Mouse (Mus musculus): ENCODE measurements around the gene As3mt.
A peak's percentile ranks its signal among the peaks of the same experiment; 100 is the strongest.

Gene As3mt

DNA sequence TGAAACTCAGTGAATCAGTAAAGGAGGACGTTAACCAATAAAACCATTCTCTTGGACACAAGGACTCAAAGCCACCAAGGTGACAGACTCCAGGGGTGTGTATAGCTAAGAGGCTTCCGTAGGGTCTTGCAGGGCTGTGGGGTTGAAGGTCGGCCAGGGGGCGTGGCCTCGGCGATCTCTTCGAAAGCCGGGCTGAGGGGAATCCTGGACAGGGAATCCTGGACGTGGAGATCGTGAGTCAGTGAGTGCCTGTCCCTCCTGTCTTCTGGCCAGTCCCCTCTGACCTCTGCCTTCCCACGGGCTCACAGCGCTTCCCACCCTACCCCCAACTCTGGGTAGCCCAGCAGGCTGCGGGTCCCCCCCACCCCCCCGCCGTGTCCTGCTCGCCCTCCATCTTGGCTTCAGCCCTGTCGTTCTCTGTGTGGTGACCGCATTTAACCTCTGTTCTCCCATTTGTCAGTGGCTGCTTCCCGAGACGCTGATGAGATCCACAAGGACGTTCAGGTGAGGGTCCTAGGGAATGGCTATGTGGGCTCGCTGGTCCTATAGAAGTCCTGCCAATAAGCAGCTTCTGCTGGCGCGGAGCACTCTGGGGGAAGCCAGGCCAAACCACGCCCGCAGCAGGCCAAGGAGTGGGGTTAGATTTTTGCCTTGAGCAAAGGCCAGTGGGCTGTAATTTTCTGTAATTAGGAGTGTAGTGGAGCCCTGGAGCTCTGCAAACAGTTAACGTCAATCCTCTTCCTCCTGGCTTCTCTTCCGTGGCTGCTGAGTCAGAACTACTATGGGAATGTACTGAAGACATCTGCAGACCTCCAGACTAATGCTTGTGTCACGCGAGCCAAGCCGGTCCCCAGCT lies at the start of gene As3mt:
Gene As3mt (plus strand): TSS at position 163 of the 856 bp plus-strand sequence.
- peak; percentile 46 for DNase-seq (ENCODE audit: low read depth, low spot score)

DNA sequence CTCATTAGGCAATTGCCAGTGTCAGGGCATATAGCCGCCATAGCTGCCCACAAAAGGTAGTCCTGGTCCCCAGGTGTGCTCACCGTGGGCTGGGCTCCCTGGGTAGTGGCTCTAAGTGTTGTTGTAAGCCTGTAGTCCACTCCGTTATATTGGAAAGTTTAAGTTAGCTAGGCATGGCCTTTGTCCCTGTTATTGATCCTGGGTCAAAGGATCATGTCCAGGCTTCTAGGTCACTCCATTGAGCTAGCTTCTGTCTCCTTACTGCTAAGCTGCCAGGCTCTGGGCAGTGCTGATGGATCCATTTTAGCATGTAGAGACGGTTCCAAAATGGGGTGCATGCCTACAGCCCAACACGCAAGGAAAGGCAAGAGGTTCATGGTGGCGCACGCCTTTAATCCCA lies 48.9 kb upstream of the As3mt start:
- no peak for DNase-seq (ENCODE audit: low read depth, low spot score)

DNA sequence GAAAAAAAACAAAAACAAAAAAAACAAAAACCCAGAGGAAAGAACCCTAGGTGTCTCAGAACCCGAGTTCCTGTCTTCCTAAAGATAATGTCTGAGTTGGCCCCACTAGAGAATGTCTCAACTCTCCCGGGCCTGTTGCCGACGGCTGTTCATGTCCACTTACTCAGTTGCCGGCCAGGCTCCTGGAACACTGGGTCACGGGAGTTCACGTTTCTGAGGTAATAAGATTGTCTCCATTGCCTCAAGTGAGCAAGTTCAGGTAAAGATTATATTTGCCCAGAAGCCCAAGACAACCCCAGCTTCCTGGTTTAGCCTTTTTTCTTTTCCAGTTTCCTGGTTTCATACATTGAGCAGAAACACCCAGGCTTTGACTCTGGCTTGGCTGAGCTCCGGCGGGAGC lies 48.4 kb upstream of the As3mt start:
- no peak for DNase-seq (ENCODE audit: low read depth, low spot score)

DNA sequence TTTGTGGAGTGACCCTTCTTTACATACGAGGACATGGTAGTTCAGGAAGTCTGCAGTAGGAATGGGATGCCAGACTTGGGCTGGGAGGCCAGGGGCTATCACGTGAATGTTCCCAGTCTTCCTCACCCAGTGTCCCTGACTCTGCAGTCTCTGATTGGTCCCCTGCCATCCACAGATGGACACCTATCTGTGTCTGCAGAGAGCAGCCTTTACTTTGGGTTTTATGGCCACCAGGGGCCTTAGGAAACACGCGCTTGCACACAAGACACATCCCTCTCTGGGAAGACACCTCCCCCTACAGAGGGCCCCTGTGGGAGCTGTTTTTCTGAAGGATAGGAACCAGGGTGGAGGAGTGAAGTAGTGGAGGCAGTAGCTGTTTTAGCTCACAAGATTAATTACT lies 45.7 kb upstream of the As3mt start:
- DNase-seq (ENCODE audit: low read depth, low spot score): no peak

DNA sequence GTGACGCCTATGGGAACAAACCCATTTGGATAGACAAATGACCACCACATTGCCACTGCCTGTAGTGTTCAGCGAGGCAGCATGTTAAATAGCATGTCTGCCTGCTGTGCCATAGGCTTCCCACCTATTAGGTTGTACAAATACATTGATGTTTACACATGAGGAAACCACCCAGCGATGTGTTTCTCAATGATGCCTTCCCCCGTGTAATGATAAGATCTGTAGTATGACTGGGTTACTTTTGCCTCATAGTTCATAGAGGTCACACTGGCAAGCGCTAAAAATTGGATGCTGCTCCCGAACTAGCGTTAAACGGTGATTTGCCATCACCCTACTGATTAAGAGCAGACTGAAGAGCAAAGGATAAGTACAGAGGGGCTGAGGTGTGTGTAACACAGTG lies 45.0 kb upstream of the As3mt start:
- no peak for DNase-seq (ENCODE audit: low read depth, low spot score)

DNA sequence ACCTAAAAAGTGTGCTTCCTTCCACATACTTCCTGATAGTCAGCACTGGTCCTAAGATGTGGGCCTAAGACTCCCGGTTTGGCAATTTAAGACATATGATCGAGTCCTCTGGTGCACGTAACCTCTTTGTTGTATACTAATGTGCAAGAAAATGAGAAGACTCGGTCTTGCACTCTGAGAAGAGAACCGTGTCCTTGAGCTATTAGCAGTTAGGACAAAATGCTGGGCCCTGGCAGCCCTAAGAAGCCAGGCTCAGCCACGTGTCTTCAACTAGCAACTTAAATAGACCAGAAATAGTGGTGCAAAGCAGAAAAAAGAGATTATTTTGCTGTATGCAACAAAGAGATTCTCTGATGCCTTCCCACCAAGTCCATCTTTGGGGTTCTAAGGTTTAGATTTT lies 44.5 kb upstream of the As3mt start:
- no peak for DNase-seq (ENCODE audit: low read depth, low spot score)

DNA sequence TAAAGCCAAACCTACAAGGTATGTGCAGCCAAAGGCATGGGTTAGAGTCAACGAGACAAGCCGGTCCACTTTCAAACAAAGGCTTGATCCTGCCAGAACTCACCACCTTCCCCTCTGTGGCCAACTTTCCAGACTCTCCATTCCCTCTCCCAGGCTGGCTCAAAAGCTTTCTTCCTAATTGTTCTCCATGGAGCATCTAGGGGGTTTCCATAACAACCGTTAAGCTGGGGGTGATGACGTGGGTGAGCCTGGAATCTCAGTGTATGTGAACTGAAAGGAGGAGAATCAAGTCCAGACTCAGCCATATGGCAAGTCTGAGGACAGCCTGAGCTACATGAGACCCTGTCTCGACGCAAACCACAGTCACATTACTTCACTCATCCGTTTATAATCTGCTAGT lies 41.8 kb upstream of the As3mt start:
- DNase-seq (ENCODE audit: low read depth, low spot score): peak; percentile 76

DNA sequence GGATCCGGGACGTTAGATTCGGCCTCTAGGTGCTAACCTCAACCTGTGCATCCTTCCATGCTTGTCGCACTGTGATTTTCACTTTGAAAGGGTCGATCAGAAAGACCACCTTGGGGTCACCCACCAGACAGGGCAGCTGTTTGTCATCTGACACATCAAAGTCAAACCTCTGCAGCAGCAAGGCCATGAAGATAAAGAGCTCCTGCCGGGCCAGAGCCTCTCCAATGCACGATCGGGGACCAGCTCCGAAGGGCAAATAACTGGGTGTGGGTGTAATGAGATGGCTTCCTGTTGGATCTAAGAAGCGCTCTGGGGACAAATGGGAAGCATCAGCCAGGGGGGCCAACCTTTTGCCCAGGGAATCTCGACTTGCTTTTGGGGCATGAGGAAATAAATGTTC lies 40.0 kb upstream of the As3mt start:
- no peak for DNase-seq (ENCODE audit: low read depth, low spot score)

DNA sequence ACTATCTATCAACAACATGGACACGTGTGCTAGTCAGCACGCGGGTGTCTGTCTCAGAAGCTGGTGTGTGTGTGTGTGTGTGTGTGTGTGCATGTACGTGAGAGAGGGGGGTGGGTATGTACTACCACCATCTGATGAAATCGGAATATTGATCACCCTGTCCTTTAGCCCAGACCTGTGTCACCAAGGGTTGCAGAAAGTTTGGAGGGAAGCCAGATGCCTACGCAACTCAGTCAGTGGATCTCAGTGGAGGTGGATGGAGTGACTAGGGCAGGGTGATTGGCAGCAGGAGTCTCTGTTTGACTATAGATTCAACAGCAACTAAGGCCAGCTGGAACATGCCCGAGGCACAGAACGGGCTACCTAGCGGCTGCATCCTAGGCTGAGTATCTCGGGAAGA lies 39.0 kb upstream of the As3mt start:
- DNase-seq (ENCODE audit: low read depth, low spot score): no peak

DNA sequence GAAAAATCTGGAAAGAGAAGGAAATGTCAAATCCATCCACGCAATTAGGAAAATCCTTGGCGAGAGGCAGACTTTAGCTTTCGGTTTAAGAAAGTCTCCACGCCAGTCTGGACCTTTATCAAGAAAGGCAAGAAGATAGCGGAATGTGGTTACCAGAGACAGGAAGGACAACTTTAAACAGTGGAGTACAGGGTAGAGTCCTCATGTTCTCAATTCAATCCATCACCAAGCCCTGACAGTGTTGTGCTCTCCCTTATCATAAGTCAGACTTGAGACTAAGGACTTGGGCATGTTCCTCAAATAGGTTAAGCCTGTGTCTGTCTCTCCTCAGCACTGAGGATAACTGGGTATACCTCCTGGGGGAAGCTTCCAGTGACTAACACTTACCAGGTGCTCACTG lies 37.5 kb upstream of the As3mt start:
- DNase-seq (ENCODE audit: low read depth, low spot score): no peak

DNA sequence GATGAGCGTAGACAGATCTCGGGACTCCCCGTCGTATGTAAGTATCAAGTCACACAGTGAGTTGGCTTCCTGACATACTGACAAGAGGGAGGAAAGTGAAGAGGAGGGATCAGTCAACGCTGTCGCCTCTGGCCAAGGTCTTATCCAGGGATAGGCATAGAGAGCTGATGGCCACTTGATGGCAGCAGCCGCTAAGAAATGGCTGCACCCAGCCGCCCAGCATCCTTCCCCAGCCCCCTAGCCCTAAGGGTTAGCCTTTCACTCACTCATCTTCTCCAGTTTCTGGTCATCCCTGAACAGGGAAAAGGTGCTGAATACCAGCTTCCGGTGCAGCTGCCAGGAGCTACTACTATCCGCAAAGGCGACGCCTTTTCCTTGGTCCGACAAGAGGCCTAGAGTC lies 36.6 kb upstream of the As3mt start:
- DNase-seq (ENCODE audit: low read depth, low spot score): peak; percentile 66

DNA sequence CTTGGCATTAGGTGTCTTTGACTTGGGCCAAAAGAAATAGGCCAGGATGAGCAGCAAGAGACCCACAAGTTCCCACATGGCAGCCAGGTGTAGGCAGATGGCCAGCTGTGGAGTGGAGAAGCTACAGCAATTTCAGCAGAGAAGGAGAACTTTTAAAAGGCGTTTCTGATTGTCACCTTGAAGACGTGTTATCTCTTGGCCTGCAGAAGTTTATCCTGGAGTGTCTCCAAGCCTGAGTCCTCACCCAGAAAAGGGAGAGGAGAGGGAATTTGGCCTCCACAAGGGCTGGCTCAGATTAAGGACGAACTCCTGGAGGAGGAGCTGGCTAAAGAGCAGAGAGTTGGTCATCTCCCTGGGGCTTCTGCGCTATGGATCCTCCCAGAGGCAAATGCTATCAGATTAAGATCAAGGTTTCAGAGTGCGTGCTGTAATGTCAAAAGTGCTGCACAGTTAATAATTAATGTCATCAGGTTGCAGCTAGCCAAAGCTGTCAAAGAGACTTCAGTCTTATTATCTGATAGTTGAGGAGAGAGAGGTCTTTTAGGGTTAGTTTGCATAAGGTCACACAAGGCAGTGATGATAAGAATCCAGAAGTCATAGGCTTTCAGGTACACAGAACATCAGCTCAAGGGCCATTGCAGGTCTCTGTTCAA lies 34.4 kb upstream of the As3mt start, which contains the start of gene Cyp17a1:
Gene Cyp17a1 (minus strand): TSS at position 407 of the 653 bp plus-strand sequence.
- DNase-seq (ENCODE audit: low read depth, low spot score): no peak

DNA sequence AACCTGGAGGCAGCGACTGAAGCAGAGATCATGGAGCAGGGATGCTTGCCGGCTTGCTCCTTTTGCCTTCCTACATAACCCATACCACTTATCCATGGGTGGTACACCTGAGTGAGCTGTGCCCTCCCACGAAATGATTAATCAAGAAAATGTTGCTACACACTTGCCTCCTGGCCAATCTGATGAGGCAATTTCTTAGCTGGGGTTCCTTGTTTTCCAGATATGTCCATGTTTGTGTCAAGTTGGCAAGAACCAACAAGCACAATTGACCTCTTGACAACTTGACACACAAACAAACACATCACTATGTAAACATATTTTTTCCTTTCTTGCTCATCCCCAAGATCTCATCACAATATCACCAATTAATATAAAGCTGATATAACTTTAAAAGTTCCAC lies 31.6 kb upstream of the As3mt start:
- no peak for DNase-seq (ENCODE audit: low read depth, low spot score)

DNA sequence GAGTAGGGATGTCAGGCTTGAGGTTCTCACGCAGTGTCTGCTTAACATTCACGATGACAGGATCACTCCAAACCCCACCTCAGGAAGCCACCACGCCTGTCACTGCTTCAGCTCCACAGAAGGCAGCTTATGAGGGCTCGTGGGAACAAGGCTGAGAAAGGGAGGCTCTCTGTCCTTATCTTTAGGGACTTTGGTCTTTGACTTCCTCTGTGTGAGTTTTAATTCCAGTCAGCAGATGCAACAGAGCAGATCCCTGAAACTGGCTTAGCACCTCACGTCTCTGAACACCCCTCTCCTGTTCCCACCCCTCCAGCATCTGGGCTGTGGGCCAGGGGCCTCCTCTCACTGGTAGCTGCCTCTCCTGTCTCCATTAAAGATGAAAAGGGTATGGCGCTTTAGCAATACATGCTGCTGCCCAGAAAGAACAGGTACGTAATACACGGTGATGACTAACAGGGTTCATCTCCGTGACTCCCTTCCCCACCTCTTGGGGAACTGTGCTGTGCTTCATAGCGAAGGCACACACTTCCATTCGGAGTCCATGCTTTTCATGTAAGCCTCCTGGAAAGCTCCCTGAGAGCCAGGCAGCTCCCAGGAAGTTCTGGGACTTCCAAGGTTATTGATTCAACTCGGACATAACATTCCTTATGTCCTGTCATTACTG lies 27.4 kb upstream of the As3mt start:
- no peak for DNase-seq (ENCODE audit: low read depth, low spot score)

DNA sequence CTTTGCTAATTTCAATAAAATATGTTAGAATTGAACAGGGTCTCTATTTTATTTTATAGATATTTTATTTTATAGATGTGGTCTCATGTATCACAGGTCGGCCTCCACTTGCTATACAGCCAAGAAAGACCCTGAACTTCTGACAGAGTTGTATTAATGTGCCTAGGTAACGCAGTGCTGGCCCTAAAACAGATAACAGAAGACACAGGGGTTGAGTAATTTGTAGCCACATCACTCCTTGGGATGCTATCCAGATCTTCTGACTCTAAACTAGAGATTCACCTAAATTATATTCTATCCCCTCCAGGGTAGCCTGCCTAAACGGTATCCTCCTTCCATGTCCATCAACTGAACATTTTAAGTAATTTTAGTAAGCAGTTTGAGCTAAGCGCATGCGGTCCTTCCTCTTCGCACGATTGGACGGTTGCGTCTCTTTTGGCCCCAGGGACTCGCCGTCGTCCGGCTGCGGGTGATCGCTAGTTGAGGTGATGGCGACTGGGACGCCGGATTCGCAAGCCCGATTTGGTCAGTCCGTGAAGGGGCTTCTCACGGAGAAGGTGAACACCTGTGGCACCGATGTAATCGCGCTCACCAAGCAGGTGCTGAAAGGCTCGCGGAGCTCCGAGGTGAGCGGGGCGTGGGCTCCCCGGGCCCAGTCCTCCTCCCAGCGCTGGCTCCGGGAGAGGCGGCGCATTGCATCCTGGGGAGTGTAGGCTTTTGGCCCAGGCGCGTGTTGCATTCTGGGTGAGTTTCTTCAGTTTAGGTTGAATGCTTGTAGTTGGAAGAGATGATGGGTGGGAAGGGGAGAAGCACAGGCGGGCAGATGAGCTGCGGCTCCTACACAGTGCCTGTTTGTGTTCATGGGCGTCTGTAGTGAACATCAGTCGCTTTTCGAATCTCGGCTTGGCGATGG lies 17.5 kb upstream of the As3mt start, which contains the start of gene Borcs7:
Gene Borcs7 (plus strand): TSS at position 447 of the 913 bp plus-strand sequence.
- DNase-seq (ENCODE audit: low read depth, low spot score): peak; percentile 97

DNA sequence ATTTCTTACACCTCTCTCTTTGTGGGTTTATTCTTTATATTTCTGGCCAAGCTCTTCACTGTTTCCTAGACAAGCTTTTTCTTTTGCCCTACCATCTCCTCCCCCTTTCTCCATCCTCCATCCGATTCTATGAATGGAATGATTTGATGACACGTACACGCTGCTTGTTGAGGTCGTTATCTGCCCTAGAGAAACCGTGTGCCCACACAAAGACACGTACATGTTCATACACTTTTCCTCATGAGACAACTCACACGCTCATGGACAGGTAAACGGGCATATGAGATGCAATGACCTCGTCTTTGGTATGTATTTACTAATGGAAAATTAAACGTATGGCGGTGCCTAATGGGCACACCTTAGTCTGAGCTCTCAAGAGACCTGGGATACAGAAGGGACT lies 16.9 kb upstream of the As3mt start:
- no peak for DNase-seq (ENCODE audit: low read depth, low spot score)

DNA sequence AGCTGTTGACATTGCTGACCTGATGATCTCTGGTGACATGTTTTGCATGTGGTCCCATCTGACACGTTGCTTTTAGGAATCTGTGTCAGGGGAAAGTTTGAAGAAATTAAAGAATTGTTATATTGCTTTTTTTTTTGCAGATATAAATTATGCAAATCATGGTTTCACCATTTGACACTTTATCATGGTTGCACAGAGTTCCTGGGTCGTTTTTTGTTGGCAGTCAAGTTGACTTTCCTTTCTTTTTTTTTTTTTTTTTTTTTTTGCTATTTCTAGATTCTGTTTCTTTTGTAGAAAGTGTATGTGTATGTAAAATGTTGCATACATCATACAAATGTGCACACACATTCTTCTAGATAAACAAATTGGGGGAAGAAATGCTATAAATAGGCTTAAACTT lies 16.2 kb upstream of the As3mt start:
- DNase-seq (ENCODE audit: low read depth, low spot score): no peak

DNA sequence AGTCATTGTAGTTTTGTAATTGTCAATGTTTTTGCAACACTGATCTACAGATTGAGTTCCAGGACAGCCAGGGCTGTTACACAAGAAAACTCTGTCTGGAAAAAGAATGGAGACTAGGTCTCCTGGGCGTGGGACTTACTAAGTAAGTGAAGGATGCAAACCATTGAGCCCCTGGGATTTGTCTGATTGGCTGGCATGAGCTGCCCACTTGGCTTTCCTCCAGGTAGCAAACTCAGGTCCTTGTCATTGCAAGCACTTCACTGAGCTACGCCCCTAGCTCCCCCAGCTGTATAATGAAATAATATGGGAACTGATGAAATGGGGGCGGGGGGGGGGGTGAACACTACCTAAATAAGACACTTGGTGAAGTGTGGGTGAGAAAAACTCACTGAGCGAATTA lies 14.1 kb upstream of the As3mt start:
- no peak for DNase-seq (ENCODE audit: low read depth, low spot score)

DNA sequence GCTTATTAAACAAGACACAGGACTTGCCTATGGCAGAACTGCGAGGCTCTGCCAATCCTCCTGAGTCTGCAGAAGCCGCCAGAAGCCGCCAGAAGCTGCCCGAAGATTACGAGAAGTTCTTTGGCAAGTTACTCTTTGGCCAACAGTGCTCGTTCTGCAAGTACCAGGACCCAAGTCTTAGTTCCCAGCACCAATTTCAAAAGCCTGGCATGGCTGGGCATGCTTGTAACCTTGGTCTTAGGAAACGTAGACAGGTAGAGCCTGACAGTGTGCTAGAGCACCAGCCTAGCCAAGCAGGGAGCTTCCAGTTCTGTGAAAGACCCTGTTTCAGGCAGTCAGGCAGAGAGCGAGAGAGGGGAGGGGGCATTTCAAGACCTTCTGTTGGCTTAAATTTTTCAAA lies 10.8 kb upstream of the As3mt start:
- DNase-seq (ENCODE audit: low read depth, low spot score): no peak

DNA sequence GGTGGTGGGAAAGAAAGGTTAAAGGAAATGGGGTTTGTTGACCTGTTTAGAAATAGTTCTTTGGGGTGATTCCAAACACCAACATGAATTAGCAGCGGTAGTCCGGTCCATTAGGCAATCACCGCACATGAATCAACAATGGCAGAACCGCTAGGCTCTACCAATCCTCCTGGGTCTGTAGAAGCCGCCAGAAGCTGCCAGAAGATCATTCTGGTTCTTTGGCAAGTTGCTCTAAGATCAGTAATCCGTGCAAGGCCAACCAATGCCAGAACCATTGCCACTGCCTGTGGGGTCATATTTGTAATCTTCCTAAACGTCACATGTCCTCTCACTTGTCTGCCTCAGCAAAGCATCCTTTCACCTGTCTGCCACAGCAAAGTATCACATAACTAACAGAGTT lies 10.3 kb upstream of the As3mt start:
- no peak for DNase-seq (ENCODE audit: low read depth, low spot score)

DNA sequence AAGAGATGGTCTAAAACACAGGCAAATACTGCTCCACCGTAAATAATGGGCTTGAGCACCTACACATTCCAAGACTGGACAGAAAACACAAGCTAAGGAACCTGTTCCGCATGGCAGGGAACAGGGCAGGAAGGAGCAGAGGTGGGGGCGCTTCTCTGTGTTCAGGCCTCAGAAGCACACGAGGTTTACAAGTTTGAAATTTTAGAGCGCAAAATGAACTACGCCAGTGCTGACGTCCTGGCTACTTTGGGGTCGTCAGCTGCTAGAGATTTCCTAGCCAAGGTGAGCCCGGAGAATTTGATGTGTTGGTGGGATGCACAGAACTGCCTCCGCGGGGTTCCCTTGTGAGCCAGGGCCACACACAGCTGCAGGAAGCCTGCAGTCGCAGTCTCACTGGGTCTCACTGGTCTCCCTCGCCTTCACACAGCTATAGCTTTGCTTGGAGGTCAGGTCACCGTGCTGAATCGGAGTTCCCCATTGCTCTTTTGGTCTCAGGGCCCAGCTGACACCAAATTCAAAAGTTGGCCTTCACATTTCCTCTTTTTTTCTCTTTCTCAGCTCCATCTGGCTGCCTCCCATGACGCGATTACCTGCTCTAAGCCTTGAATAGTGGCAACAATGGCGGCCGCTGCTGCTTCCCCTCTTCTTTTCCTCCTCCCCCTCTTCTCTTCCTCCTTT lies 9.3 kb upstream of the As3mt start:
- no peak for DNase-seq (ENCODE audit: low read depth, low spot score)
